Mouse (Mus musculus) testis, adult 2 months (tissue): ENCODE measurements around the gene Muc3. TPM values are rescaled to one million over a fixed set of nuclear protein-coding genes. Genes with fewer than 3 reads are reported as not detected.
"Not testable (repeated sequence)": the region's sequence is repeated elsewhere in the genome, so short reads cannot be mapped to it uniquely, and the experiment has no call there.

Source experiments
- H3K27ac ChIP-seq: fragments of 200-500 bp; 2 replicates; pipeline ENCODE4 v1.5.1; 2012; ENCODE audit warnings: low read depth, low read length; ENCODE audit not compliant: control insufficient read depth, insufficient read depth
- H3K27me3 ChIP-seq: fragments of 200-500 bp; 2 replicates; pipeline ENCODE4 v1.6.1; 2012; ENCODE audit warnings: mild to moderate bottlenecking, low read length, moderate library complexity; ENCODE audit not compliant: control insufficient read depth, insufficient read depth
- H3K36me3 ChIP-seq: fragments of 200-500 bp; 2 replicates; pipeline ENCODE4 v1.6.1; 2012; ENCODE audit warnings: mild to moderate bottlenecking, low read length; ENCODE audit not compliant: control insufficient read depth, insufficient read depth
- H3K4me1 ChIP-seq: fragments of 200-500 bp; 2 replicates; pipeline ENCODE4 v1.6.1; 2012; ENCODE audit warnings: low read length; ENCODE audit not compliant: control insufficient read depth, insufficient read depth
- H3K4me3 ChIP-seq: fragments of 200-500 bp; 2 replicates; pipeline ENCODE4 v1.5.1; 2012; ENCODE audit warnings: low read depth, mild to moderate bottlenecking, low read length, moderate library complexity, mixed read lengths; ENCODE audit not compliant: control insufficient read depth
- CTCF ChIP-seq: fragments of 200-500 bp; IDR thresholded peaks from 2 replicates; pipeline ENCODE4 v1.5.1; 2012; ENCODE audit warnings: low read depth, mild to moderate bottlenecking, inconsistent platforms, low read length, moderate library complexity; ENCODE audit not compliant: control insufficient read depth, insufficient read depth, insufficient replicate concordance
- POLR2A ChIP-seq: fragments of 200-500 bp; IDR thresholded peaks from 2 replicates; pipeline ENCODE4 v1.6.1; 2012; ENCODE audit warnings: low read depth, mild to moderate bottlenecking, inconsistent platforms, low read length, moderate library complexity; ENCODE audit not compliant: control insufficient read depth
- polyA plus RNA-seq: library from polyadenylated mRNA; depleted of rRNA; stranded (reverse); fragments of >200 nt; gene quantifications from 2 replicates; pipeline ENCODE4 v1.2.3, GENCODE M21; 2012

Gene Muc3
- polyA plus RNA-seq, 1 experiment = 24.7 TPM

DNA sequence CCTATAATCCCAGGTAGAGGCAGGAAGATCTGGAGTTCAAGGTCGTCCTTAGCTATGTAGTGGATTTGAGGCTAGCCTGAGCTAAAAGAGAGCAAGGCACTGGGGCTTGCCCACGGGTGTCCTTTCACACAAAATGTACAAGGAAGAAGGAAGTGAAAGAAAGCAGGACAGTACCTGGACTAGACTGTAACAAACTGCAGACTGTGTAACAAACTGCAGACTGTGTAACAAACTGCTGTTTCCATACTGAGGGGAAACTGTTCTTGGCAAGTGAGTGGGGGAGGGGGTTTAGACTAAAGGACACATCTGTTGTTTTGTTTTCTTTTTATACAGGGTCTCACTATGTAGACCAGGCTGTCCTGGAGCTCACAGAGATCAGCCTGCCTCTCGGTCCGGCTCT lies 27.8 kb downstream of the Muc3 start:
- H3K27ac ChIP-seq = no peak overlapping the region

DNA sequence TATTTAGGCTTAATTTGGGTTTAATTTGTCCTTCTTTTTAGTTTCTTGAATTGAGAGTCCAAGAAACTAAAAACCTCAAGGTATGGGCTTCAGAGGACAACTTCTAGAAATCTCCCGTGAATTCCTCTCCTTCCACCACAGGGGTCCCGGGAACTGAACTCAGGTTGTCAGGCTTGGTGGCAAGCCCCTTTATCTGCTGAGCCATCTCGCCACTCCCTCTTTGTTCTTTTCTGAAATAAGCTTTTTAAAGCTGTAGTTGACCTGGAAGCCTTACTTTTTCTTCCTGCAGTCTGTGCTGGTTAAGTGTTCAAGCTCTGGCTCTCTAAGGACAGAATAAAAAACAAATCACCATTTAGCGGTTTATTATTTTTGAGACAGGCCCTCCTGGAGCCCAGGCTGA lies 30.2 kb downstream of the Muc3 start:
- TF ChIP-seq CTCF (no peak), POLR2A (no peak)
- Histone ChIP-seq H3K36me3 (no peaks in the 10 kb centered on the region), H3K27ac (no peak overlapping the region), H3K4me3 (no peak overlapping the region), H3K27me3 (no peaks in the 10 kb centered on the region), H3K4me1 (peaks cover 15% of the 10 kb centered on the region)

More for the DNA sequence above, 27.8 kb downstream of the Muc3 start:
- H3K36me3 ChIP-seq = no peaks in the 10 kb centered on the region
- no peak for TF ChIP-seq POLR2A
- no peak for TF ChIP-seq CTCF
- no peaks in the 10 kb centered on the region for H3K27me3 ChIP-seq
- peaks cover 14% of the 10 kb centered on the region for H3K4me1 ChIP-seq
- H3K4me3 ChIP-seq = no peak overlapping the region

DNA sequence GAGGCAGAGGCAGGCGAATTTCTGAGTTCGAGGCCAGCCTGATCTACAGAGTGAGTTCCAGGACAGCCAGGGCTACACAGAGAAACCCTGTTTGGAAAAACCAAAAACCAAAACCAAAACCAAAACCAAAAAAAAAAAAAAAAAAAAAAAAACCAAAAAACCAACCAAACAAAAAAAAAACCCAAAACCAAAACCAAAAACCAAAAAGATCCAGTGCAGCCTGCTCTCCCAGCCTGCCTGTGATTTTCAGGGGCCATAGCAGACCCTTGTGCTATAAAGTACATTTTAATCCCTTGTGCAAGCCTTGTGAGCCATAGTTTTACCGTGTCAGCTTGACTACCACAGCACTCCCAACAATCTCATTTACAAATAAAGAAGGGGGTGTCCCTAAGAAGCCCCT lies 31.1 kb downstream of the Muc3 start:
- H3K27ac ChIP-seq, H3K4me3 ChIP-seq: not testable (repeated sequence)
- peaks cover 11% of the 10 kb centered on the region for H3K4me1 ChIP-seq

DNA sequence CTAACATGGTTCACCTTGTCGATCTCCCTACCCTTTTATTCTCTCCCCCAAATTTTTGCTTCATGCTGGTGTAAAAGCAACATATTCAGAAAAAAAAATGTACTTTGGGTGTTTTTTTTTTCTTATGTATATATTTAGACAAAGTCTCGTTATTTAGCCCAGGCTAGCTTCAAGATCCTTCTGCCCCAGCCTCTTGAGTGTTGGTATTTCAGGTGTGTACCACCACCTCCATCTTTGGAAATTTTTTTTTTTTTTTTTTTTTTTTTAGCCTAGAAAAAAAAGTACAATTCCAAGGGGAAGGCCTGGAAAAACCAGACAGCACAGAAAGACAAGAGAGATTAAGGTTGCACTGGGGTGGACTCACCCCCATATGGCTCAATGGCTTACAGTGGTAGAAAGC lies 32.1 kb downstream of the Muc3 start:
- Histone ChIP-seq H3K4me1 (peaks cover 8% of the 10 kb centered on the region), H3K27ac (no peak overlapping the region), H3K36me3 (no peaks in the 10 kb centered on the region), H3K4me3 (no peak overlapping the region), H3K27me3 (no peaks in the 10 kb centered on the region)
- no peak for TF ChIP-seq POLR2A

More for the DNA sequence above, 31.1 kb downstream of the Muc3 start:
- not testable (repeated sequence) for H3K27me3 ChIP-seq, H3K36me3 ChIP-seq

DNA sequence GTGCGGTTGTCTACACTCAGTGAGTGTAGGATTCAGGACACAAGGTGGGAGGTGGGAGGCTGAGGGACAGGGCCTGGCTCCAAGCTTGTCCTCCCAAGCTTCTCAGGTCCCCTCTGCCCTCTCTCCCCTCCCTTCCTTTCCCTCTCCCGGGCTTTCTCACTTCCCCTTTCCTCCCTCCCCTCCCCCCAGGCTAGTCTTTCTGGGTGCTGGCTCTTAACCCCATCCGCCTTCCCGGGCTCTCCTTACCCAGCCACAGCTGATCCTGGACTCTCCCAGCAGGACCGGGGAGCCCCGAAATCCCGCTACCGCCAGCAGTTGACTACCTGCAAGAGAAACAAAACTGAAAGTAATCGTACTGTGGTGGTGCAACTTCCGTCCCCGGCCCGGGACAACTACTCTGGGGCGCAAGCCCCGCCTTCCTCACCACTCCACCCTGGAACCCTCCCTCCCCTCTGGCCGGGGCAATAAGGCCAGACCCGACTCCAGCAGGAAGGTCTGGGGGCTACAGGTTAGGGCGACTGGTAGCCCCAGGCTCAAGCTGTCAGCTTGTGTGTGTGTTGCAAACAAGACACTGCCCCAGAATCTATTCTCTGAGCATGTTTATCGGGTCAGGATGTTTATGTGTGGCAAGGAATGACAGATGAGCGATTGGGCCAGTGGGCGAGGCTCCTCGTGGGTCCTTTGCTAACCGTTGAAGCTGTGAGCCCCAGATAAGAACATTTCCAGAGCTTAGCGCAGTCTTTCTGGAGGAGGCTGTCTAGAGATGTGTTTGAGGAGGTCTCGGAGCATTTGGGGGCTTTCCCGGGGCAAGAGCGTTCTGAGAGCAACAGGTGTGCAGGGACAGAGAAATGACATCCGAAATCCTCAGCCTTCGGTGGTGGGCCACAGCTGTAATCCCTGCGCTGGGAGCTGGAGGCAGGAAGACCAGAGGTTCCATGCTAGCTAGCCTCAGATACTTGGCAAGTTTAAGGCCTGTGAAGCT lies 33.0 kb downstream of the Muc3 start, which contains the start of gene Trim56:
Gene Trim56, minus strand, starts transcription at position 344 of the 982 bp plus-strand sequence.
- peak within 1 kb of the TSS; percentile 77 for H3K4me3 ChIP-seq
- no peak for TF ChIP-seq POLR2A
- no peak for TF ChIP-seq CTCF
- H3K4me1 ChIP-seq = peaks cover 8% of the 10 kb centered on the region
- H3K36me3 ChIP-seq = no peaks in the 10 kb centered on the region
- no peaks in the 10 kb centered on the region for H3K27me3 ChIP-seq
- H3K27ac ChIP-seq = peak within 1 kb of the TSS; percentile 48; the same call in 1 of the 2 replicates

DNA sequence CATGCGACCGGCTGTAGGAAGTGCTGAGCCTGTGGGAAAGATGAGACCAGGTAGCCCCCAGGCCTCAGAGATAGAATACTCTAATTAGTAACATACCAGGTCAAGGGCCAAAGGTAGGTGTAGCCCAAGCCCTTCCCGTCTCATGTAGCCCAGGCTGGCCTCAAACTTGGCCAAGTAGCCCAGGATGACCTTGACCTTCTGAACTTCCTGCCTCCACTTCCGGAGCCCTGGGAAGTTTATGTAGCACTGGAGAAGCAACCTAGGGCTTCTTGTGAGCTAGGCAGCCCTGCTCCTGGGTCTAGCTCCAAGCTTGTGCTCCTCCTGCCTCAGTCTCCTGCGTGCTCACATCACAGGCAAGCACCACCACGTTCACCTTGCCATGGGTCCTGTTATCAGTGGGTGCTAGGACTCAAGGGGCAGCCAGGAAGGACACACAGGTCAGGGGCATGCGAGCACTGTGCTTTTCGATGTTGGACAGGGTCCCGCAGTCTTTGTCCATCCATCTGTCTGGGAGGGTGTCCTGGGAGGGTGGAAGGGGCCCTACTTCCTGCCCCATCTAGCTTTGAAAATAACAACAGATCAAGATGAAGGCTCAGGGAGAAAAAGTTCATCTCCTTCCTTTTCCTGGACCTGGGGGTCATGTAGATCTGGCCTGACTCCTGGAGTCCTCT lies 34.1 kb downstream of the Muc3 start:
- H3K4me1 ChIP-seq = peaks cover 11% of the 10 kb centered on the region
- no peak overlapping the region for H3K4me3 ChIP-seq
- H3K27ac ChIP-seq = no peak overlapping the region
- H3K36me3 ChIP-seq = no peaks in the 10 kb centered on the region
- H3K27me3 ChIP-seq = no peaks in the 10 kb centered on the region
- TF ChIP-seq POLR2A = no peak
- TF ChIP-seq CTCF = no peak

DNA sequence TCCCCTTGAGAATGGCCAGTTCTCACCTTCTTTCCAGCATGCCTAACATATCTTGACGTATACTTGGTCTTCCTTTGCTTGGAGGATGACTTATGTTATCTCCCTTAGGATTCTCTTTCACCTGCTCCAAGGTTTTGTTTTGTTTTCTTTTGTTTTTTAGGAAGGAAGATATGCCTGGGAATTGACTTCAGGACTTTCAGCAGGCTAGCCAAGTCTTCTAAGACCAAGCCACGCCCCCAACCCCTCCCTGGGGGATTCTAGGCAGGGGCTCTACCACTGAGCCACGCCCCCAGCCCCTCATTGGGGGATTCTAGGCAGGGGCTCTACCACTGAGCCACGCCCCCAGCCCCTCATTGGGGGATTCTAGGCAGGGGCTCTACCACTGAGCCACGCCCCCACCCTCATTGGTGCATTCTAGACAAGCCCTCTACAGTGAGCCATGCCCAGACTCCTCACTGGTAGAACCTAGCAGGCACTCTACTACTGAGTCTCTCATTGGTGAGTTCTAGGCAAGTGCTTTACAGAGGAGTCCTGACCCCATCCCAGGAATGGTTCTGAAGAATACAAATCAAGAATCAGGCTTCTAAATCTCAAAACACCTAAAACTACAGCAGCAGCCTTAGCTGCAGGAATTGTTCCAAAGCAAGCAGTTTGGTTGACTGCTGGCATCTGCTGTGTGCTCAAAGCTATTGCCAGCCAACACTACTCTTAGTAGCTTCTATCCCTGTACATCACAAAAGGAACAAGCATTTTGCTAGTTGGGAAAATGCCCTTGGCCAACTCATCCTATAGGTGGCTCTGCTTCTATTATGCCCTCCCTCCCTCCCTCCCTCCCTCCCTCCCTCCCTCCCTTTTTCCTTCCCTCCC lies 37.3 kb downstream of the Muc3 start:
- H3K4me3 ChIP-seq = no peak overlapping the region
- H3K27me3 ChIP-seq = no peaks in the 10 kb centered on the region
- H3K36me3 ChIP-seq = no peaks in the 10 kb centered on the region
- no peak overlapping the region for H3K27ac ChIP-seq
- H3K4me1 ChIP-seq = peaks cover 13% of the 10 kb centered on the region
- TF ChIP-seq POLR2A (no peak), CTCF (no peak)
